Comparison of ENCODE assay signal across 7 mouse cellular contexts in the genomic region with DNA sequence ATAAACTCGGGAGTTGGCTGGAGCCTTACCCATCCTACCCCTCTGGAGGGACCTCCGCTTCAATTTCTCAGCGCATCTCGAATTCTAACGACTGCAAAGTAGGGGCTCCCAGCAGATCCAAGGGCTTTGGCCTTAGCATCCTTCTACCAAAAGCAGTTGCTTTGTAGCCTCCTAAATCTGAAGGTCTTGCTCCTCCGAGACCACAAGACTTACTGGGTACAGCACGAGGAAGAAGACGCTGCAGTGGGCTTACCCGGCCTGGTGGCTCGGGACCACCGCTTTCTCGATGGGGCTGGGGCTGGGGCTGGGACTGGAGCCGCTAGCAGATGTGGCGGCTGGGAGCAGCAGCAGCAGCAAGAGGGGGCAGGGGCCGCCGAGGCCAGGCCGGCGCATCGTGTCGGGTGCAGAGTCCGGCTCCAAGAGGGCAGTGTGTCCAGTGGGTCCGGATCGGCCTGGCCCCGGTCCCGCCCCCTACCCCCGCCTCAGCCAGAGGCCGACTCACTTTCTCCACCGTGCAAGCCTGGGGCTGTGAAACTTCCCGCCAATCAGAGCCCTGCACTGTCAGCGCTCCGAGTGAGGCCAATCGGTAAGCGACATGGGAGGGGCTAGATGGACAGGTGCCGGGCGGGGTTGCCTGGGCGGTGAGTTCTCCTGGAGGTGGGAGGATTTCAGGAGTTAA. TPM values are rescaled to one million over a fixed set of nuclear protein-coding genes. Genes with fewer than 3 reads are reported as not detected.
DNase-seq lines count a peak whose midpoint lies in the region; ATAC-seq and TF ChIP-seq lines count a peak whose summit lies in the region.

A gene (minus strand): TSS at position 518 of the 679 bp plus-strand sequence.

- TF ChIP-seq CTCF in forebrain, postnatal 0 days (IDR thresholded peaks at IDR 0.05; ENCODE audit: low read depth), result no peak

- intact Hi-C loops in left cerebral cortex, postnatal 14 days (cut with DNase I), result loop anchor here (5.0 to 10.0 kb wide), 4 partner anchors 45 to 347 kb away; a partner anchor contains a TSS

- H3K27me3 ChIP-seq in forebrain, postnatal 0 days (ENCODE audit: insufficient read depth, low read length), result peaks cover 28% of the 10 kb centered on the region
- peaks cover 68% of the 10 kb centered on the region for H3K27me3 ChIP-seq in hindbrain, embryonic 13.5 days
- peaks cover 58% of the 10 kb centered on the region for H3K27me3 ChIP-seq in midbrain, embryonic 13.5 days

- H3K4me3 ChIP-seq in ES-E14 (ENCODE audit: insufficient read depth in 1 of 2, low read depth in 1 of 2, low read length in 2 of 2, poor library complexity in 1 of 2, severe bottlenecking in 1 of 2), result peak within 1 kb of the TSS; percentile 78 to 89
- peak within 1 kb of the TSS; percentile 25 for H3K4me3 ChIP-seq in forebrain, postnatal 0 days (ENCODE audit: low read depth, low read length)
- H3K4me3 ChIP-seq in hindbrain, embryonic 13.5 days, result peak within 1 kb of the TSS; percentile 29
- H3K4me3 ChIP-seq in midbrain, embryonic 13.5 days (replicated peaks), result peak within 1 kb of the TSS; percentile 32

- peak within 1 kb of the TSS; percentile 48 for H3K4me2 ChIP-seq in forebrain, postnatal 0 days (ENCODE audit: low read depth)
- peak within 1 kb of the TSS; percentile 53 for H3K4me2 ChIP-seq in hindbrain, embryonic 13.5 days
- H3K4me2 ChIP-seq in midbrain, embryonic 13.5 days (replicated peaks), result peak within 1 kb of the TSS; percentile 53

- peak within 1 kb of the TSS; percentile 77 for H3K9ac ChIP-seq in ES-E14 (ENCODE audit: insufficient read depth, low read depth, low read length, poor library complexity, severe bottlenecking)
- peak within 1 kb of the TSS; percentile 28 for H3K9ac ChIP-seq in forebrain, postnatal 0 days
- peak within 1 kb of the TSS; percentile 58 for H3K9ac ChIP-seq in hindbrain, embryonic 13.5 days
- H3K9ac ChIP-seq in midbrain, embryonic 13.5 days (replicated peaks), result peak within 1 kb of the TSS; percentile 15

- in situ Hi-C loops in ES-E14 (cut with MboI; ENCODE audit: low sequenced_read_pairs in 2 of 2, unreplicated experiment in 2 of 2), result no loop called here

- H3K4me1 ChIP-seq in ES-E14 (ENCODE audit: control insufficient read depth in 2 of 2, insufficient read depth in 2 of 2, low read length in 2 of 2, poor library complexity in 1 of 2), result peaks cover 0 to 9% of the 10 kb centered on the region in 2 experiments
- peaks cover 18% of the 10 kb centered on the region; the same call in 1 of the 2 replicates for H3K4me1 ChIP-seq in forebrain, postnatal 0 days (ENCODE audit: insufficient read depth)
- peaks cover 60% of the 10 kb centered on the region for H3K4me1 ChIP-seq in hindbrain, embryonic 13.5 days (replicated peaks)
- H3K4me1 ChIP-seq in midbrain, embryonic 13.5 days (replicated peaks), result peaks cover 52% of the 10 kb centered on the region

- DNase-seq in ES-E14 (ENCODE audit: low read depth, low spot score), result no peak
- DNase-seq in ZHBTc4 (ENCODE audit: low read depth, low spot score), result peak; percentile 89
- DNase-seq in forebrain, postnatal 0 days, result no peak
- DNase-seq in left cerebral cortex, postnatal 14 days (ENCODE audit: low spot score in 2 of 2), result no peak
- no peak for DNase-seq in spleen, adult 12 weeks (ENCODE audit: low spot score)

- no peak for ATAC-seq in forebrain, postnatal 0 days
- no peak for ATAC-seq in hindbrain, embryonic 13.5 days (ENCODE audit: low FRiP score)
- ATAC-seq in midbrain, embryonic 13.5 days, result 0 out of 2 replicates have a peak, but pooled peaks have one; percentile 6

- no peaks in the 10 kb centered on the region for H3K9me3 ChIP-seq in ES-E14 (ENCODE audit: control insufficient read depth, insufficient read depth, low read depth, low read length)
- H3K9me3 ChIP-seq in forebrain, postnatal 0 days (ENCODE audit: low read length), result no peaks in the 10 kb centered on the region
- no peaks in the 10 kb centered on the region for H3K9me3 ChIP-seq in hindbrain, embryonic 13.5 days
- H3K9me3 ChIP-seq in midbrain, embryonic 13.5 days, result no peaks in the 10 kb centered on the region

- WGBS in forebrain, postnatal 0 days, result 5% methylated on average over 36 of the region's 36 CpGs
- WGBS in hindbrain, embryonic 13.5 days, result under 1% methylated on average over 36 of the region's 36 CpGs
- WGBS in midbrain, embryonic 13.5 days, result under 1% methylated on average over 36 of the region's 36 CpGs

- no peak within 1 kb of the TSS for H3K27ac ChIP-seq in ES-E14 (ENCODE audit: insufficient read depth, low read depth, low read length, poor library complexity, severe bottlenecking)
- no peak within 1 kb of the TSS for H3K27ac ChIP-seq in forebrain, postnatal 0 days (ENCODE audit: low read depth, low read length)
- H3K27ac ChIP-seq in hindbrain, embryonic 13.5 days, result no peak within 1 kb of the TSS
- no peak within 1 kb of the TSS for H3K27ac ChIP-seq in midbrain, embryonic 13.5 days

- peaks cover 4% of the 10 kb centered on the region; the same call in 1 of the 2 replicates for H3K36me3 ChIP-seq in ES-E14 (ENCODE audit: control insufficient read depth, insufficient read depth, low read length, poor library complexity, severe bottlenecking)
- peaks cover 9% of the 10 kb centered on the region; the same call in 1 of the 2 replicates for H3K36me3 ChIP-seq in forebrain, postnatal 0 days (ENCODE audit: insufficient read depth)
- H3K36me3 ChIP-seq in hindbrain, embryonic 13.5 days, result peaks cover 13% of the 10 kb centered on the region
- H3K36me3 ChIP-seq in midbrain, embryonic 13.5 days, result peaks cover 12% of the 10 kb centered on the region

TF ChIP-seq in ES-E14, 5 proteins besides CTCF, POLR2A, EP300 and RAD21:
- TF ChIP-seq ZC3H11A (IDR thresholded peaks at IDR 0.05; ENCODE audit: borderline replicate concordance, low read depth, low read length) (no peak), HCFC1 (IDR thresholded peaks at IDR 0.05; ENCODE audit: borderline replicate concordance, insufficient read depth, low read length) (no peak)

RNA-seq across cellular contexts. Expression of the gene that starts here (rescaled TPM):
- total RNA-seq in ES-E14 (2012; rRNA removed), result 65.8 and 114 TPM in 2 replicates
- 13.4 and 26.7 TPM in 2 replicates for total RNA-seq in forebrain, postnatal 0 days (2014; rRNA removed)
- 8.3 and 11.7 TPM in 2 replicates for polyA plus RNA-seq in forebrain, postnatal 0 days (2015; fragmentation: Nextera tagmentation; extraction: Ambion mirVana)
- 5.4 and 6.0 TPM in 2 replicates for polyA plus RNA-seq in hindbrain, embryonic 13.5 days (2015; fragmentation: Nextera tagmentation; extraction: Ambion mirVana)
- 10 to 100 TPM; 62.5 to 62.6 TPM for total RNA-seq in left cerebral cortex, postnatal 14 days (2021)
- 8.0 and 9.1 TPM in 2 replicates for polyA plus RNA-seq in midbrain, embryonic 13.5 days (2015; fragmentation: Nextera tagmentation; extraction: Ambion mirVana)

Comparison
In these comparisons a context has a peak if more than half of its experiments do, and no peak if none do; other contexts are left out.
1. H3K4me3 ChIP-seq: peak in every context shown above with its lines; median percentile 84 in ES-E14; 32 in midbrain, embryonic 13.5 days; 29 in hindbrain, embryonic 13.5 days; 25 in forebrain, postnatal 0 days.
2. H3K9ac ChIP-seq: peak in every context shown above with its lines; median percentile 77 in ES-E14; 58 in hindbrain, embryonic 13.5 days; 28 in forebrain, postnatal 0 days; 15 in midbrain, embryonic 13.5 days.